Mouse (Mus musculus): ENCODE measurements around the gene 4930522H14Rik.

Gene 4930522H14Rik

GRCm38 (mm10) chr4:109531111-109531510, at the start of gene 4930522H14Rik:
Gene 4930522H14Rik, minus strand, starts transcription at chr4:109531297.
- DNase-seq (ENCODE audit: low spot score in 2 of 2): no peak

- DNase-seq (ENCODE audit: low spot score in 2 of 2): no peak
Observed at GRCm38 (mm10) chr4:109578356-109578755, 47.3 kb upstream of the 4930522H14Rik start.

GRCm38 (mm10) chr4:109576933-109577332, 45.8 kb upstream of the 4930522H14Rik start:
- DNase-seq (ENCODE audit: low spot score in 2 of 2): no peak

GRCm38 (mm10) chr4:109574845-109575244, 43.7 kb upstream of the 4930522H14Rik start:
- no peak for DNase-seq (ENCODE audit: low spot score in 2 of 2)

GRCm38 (mm10) chr4:109574331-109574730, 43.2 kb upstream of the 4930522H14Rik start:
- DNase-seq (ENCODE audit: low spot score in 2 of 2): no peak

GRCm38 (mm10) chr4:109572632-109573031, 41.5 kb upstream of the 4930522H14Rik start:
- no peak for DNase-seq (ENCODE audit: low spot score in 2 of 2)

- DNase-seq (ENCODE audit: low spot score in 2 of 2): no peak
Observed at GRCm38 (mm10) chr4:109569421-109569820, 38.3 kb upstream of the 4930522H14Rik start.

- DNase-seq (ENCODE audit: low spot score in 2 of 2): no peak
Observed at GRCm38 (mm10) chr4:109568959-109569358, 37.9 kb upstream of the 4930522H14Rik start.

- DNase-seq (ENCODE audit: low spot score in 2 of 2): no peak
Observed at GRCm38 (mm10) chr4:109564711-109565110, 33.6 kb upstream of the 4930522H14Rik start.

GRCm38 (mm10) chr4:109550338-109551150, 19.4 kb upstream of the 4930522H14Rik start:
- DNase-seq (ENCODE audit: low spot score in 2 of 2): no peak

GRCm38 (mm10) chr4:109547306-109547705, 16.2 kb upstream of the 4930522H14Rik start:
- DNase-seq (ENCODE audit: low spot score in 2 of 2): no peak

GRCm38 (mm10) chr4:109546538-109546937, 15.4 kb upstream of the 4930522H14Rik start:
- no peak for DNase-seq (ENCODE audit: low spot score in 2 of 2)

GRCm38 (mm10) chr4:109530245-109530816, 766 bp downstream of the 4930522H14Rik start:
- DNase-seq (ENCODE audit: low spot score in 2 of 2): no peak

- peak; percentile 50 to 64 for DNase-seq (ENCODE audit: low spot score in 2 of 2)
Observed at GRCm38 (mm10) chr4:109504885-109505284, 26.2 kb downstream of the 4930522H14Rik start.

GRCm38 (mm10) chr4:109498476-109498875, 32.6 kb downstream of the 4930522H14Rik start:
- DNase-seq (ENCODE audit: low spot score in 2 of 2): no peak

- DNase-seq (ENCODE audit: low spot score in 2 of 2): no peak
Observed at GRCm38 (mm10) chr4:109493581-109493980, 37.5 kb downstream of the 4930522H14Rik start.

- no peak for DNase-seq (ENCODE audit: low spot score in 2 of 2)
Observed at GRCm38 (mm10) chr4:109488812-109489211, 42.3 kb downstream of the 4930522H14Rik start.

GRCm38 (mm10) chr4:109484621-109485020, 46.5 kb downstream of the 4930522H14Rik start, which contains the start of gene Rnf11:
Gene Rnf11, minus strand, starts transcription at chr4:109484728.
- DNase-seq (ENCODE audit: low spot score in 2 of 2): no peak

- DNase-seq (ENCODE audit: low spot score in 2 of 2): no peak
Observed at GRCm38 (mm10) chr4:109482701-109483100, 48.4 kb downstream of the 4930522H14Rik start.

GRCm38 (mm10) chr4:109481424-109481823, 49.7 kb downstream of the 4930522H14Rik start:
- no peak for DNase-seq (ENCODE audit: low spot score in 2 of 2)

GRCm38 (mm10) chr4:109477454-109477853, 53.6 kb downstream of the 4930522H14Rik start:
- DNase-seq (ENCODE audit: low spot score in 2 of 2): no peak

- DNase-seq (ENCODE audit: low spot score in 2 of 2): peak; percentile 69 to 72
Observed at GRCm38 (mm10) chr4:109476554-109477014, 54.5 kb downstream of the 4930522H14Rik start.

All from natural killer cell, adult 2 months (primary cell).